Mouse (Mus musculus) ES-E14 (cell line): ENCODE data around the gene Nebl. TPM values are rescaled to one million over a fixed set of nuclear protein-coding genes. Genes with fewer than 3 reads are reported as not detected.
A peak's percentile ranks its signal among the peaks of the same experiment; 100 is the strongest.

Source experiments
- DNase-seq: peaks from one replicate; pipeline ENCODE4 v3.0.0-alpha.2; 2013; ENCODE audit warnings: low read depth, low spot score
- H3K27ac ChIP-seq: 2 replicates; pipeline ENCODE4 v1.5.1; 2012; ENCODE audit warnings: low read depth, mild to moderate bottlenecking, low read length, moderate library complexity, mixed read lengths; ENCODE audit not compliant: poor library complexity, insufficient read depth, severe bottlenecking
- H3K36me3 ChIP-seq: 2 replicates; pipeline ENCODE4 v1.6.1; 2012; ENCODE audit warnings: mild to moderate bottlenecking, low read length, moderate library complexity, mixed read lengths; ENCODE audit not compliant: control insufficient read depth, poor library complexity, insufficient read depth, severe bottlenecking
- H3K4me1 ChIP-seq, 2 experiments: fragments of 150-350 bp in 1 of 2; sonication (generic) in 1 of 2; 2 replicates each; pipeline ENCODE4 v1.6.1; 2012; ENCODE audit warnings: low read length in 2 of 2, mild to moderate bottlenecking in 1 of 2, mixed read lengths in 1 of 2; ENCODE audit not compliant: control insufficient read depth in 2 of 2, insufficient read depth in 2 of 2, poor library complexity in 1 of 2
- H3K4me3 ChIP-seq, 2 experiments: fragments of 150-350 bp in 1 of 2; sonication (generic) in 1 of 2; 2 replicates each; pipeline ENCODE4 v1.5.1; 2012; ENCODE audit warnings: low read length in 2 of 2, low read depth in 1 of 2, mild to moderate bottlenecking in 1 of 2, mixed read lengths in 1 of 2; ENCODE audit not compliant: insufficient read depth in 1 of 2, poor library complexity in 1 of 2, severe bottlenecking in 1 of 2
- H3K9ac ChIP-seq: 2 replicates; pipeline ENCODE4 v1.6.1; 2012; ENCODE audit warnings: low read depth, mild to moderate bottlenecking, low read length, mixed read lengths; ENCODE audit not compliant: poor library complexity, insufficient read depth, severe bottlenecking
- H3K9me3 ChIP-seq: fragments of 150-350 bp; sonication (generic); 2 replicates; pipeline ENCODE4 v1.6.1; 2012; ENCODE audit warnings: low read depth, mild to moderate bottlenecking, low read length; ENCODE audit not compliant: control insufficient read depth, insufficient read depth
- CHD2 ChIP-seq: IDR thresholded peaks from 2 replicates; pipeline ENCODE4 v1.6.1; 2014; ENCODE audit warnings: mild to moderate bottlenecking, low read depth, low read length, inconsistent platforms
- HCFC1 ChIP-seq: IDR thresholded peaks from 2 replicates; pipeline ENCODE4 v1.6.1; 2012; ENCODE audit warnings: low read length, inconsistent platforms, borderline replicate concordance; ENCODE audit not compliant: insufficient read depth
- MAFK ChIP-seq: IDR thresholded peaks from 2 replicates; pipeline ENCODE4 v1.6.1; 2014; ENCODE audit warnings: mild to moderate bottlenecking, low read depth, low read length, inconsistent platforms; ENCODE audit not compliant: insufficient read depth
- ZC3H11A ChIP-seq: IDR thresholded peaks from 2 replicates; pipeline ENCODE4 v1.6.1; 2012; ENCODE audit warnings: low read depth, mild to moderate bottlenecking, inconsistent platforms, low read length, borderline replicate concordance
- ZNF384 ChIP-seq: IDR thresholded peaks from 2 replicates; pipeline ENCODE4 v1.6.1; 2012; ENCODE audit warnings: low read depth, low read length, inconsistent platforms
- in situ Hi-C, 2 experiments: fragments of 600-800 bp; cut with MboI; formaldehyde crosslinking; loops; one replicate each; pipeline ENCODE4 v1.15.1; 2025; ENCODE audit warnings: low sequenced_read_pairs in 2 of 2, inconsistent platforms in 1 of 2; ENCODE audit not compliant: unreplicated experiment in 2 of 2
- total RNA-seq: library from RNA; depleted of rRNA; stranded (reverse); fragments of 300-350 nt; gene quantifications from 2 replicates; pipeline ENCODE4 v1.2.3, GENCODE M21; 2012; rRNA removed

Nebl gene
- 1.0 and 1.2 TPM in 2 replicates for total RNA-seq

DNA sequence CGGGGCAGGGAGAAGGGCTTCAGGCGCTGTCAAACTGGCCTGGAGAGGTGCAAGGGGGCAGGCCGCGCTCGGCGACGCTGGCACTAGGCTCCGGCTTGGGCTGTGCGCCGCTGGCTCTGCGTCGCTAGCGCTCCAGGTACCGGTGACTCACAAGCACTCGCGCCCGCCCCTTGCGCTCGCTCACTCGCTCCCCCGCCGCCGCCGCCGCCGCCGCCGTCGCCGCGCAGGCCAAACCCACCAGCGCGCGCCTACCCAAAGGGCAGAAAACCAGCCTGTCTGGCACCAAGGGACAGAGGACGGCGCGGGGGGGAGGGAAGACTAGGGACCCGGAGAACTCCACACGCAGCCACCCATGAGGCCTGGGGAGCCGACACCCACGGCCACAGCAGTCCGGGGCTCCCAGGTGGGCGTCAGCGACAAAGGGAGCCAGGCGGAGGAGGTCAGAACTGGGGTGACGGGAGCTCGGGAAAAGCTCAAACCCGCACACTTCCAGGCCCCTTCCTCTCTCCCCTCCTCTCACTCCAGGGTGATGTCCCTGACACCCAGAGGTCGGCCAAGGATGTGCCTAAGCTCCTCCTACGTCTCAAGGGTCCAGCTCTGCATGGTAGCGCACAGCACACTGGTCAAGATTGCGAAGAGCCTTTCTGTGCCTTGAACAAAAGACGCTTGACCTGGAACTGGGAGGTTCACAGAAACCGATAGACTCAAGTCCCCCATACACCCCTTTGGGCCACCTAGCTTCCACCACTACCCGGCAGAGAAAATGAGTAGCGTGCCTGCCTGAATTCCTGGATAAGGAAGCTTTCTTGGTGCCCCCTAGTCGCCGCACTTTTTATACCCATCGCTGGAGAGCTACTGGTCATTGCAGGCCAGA lies at the start of gene Nebl:
Gene Nebl (minus strand): TSS at position 508 of the 874 bp plus-strand sequence.
- peak within 1 kb of the TSS; percentile 63 for H3K9ac ChIP-seq
- no peak for DNase-seq
- no peak for TF ChIP-seq CHD2
- no peak for TF ChIP-seq ZNF384
- TF ChIP-seq MAFK = no peak
- no peak for TF ChIP-seq ZC3H11A
- TF ChIP-seq HCFC1 = no peak
- peaks cover 0 to 7% of the 10 kb centered on the region in 2 experiments; a peak in 1 of 4 replicates for H3K4me1 ChIP-seq
- in situ Hi-C loops = no loop called here
- no peaks in the 10 kb centered on the region for H3K9me3 ChIP-seq
- no peaks in the 10 kb centered on the region for H3K36me3 ChIP-seq
- H3K4me3 ChIP-seq = peak within 1 kb of the TSS; percentile 67 to 90
- H3K27ac ChIP-seq = no peak within 1 kb of the TSS

DNA sequence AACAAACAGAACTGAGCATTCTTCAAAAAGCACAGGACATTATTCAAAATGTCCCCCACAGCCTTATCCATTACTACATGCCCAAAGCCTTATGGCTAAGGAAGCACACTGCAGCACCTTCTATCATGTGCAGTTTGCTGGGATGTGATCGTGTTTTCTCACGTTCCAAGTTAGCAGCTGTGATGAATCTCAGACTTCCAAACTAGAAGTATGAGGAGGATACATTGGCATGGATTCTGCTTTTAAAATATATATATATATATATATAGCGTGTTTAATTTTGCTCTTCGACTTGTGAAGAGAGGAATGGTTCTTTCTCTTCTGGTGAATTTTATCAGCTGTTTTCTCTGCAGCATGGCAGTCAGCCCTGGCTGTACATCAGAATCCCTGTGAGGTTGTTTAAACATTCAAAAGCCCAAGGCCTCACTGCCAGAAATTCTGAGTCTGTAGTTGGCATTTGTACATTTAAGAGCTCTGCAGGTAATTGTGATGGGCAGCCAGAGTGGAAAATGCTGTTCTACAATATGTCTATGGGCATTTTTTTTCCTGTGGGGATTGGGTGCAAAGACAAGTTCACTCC lies 39.1 kb upstream of the Nebl start:
- H3K4me1 ChIP-seq = no peaks in the 10 kb centered on the region
- H3K36me3 ChIP-seq = no peaks in the 10 kb centered on the region
- H3K9me3 ChIP-seq = no peaks in the 10 kb centered on the region
- TF ChIP-seq ZC3H11A = no peak
- TF ChIP-seq CHD2 = no peak
- TF ChIP-seq MAFK = no peak
- no peak for TF ChIP-seq HCFC1
- TF ChIP-seq ZNF384 = no peak
- no peak for DNase-seq
- H3K9ac ChIP-seq = no peak overlapping the region
- no peak overlapping the region for H3K4me3 ChIP-seq
- H3K27ac ChIP-seq = no peak overlapping the region
- in situ Hi-C loops = no loop called here

DNA sequence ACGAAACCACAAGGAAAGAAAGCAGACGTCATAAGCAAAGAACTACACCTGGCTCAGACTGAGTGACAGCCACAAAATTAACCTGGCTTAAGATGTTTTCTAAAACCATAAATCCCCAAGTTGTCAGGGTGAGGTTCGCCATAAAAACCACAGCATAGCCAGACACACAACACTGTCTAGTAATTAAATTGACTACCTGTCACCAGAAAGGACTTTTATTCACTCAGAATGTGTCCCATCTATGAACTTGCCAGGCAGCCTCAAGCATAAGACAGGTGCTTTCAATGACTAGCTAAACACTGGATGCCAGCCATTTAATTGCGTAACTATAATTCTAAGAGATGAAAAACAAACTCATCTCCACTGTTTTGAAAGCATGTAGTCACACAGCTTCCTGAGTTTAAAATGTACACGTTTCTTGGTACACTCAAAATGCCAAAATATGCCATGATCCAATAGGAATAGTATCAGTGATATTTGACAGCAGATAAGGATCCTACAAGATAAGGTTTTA lies 38.0 kb upstream of the Nebl start:
- no peaks in the 10 kb centered on the region for H3K36me3 ChIP-seq
- H3K4me1 ChIP-seq = no peaks in the 10 kb centered on the region
- in situ Hi-C loops = no loop called here
- no peaks in the 10 kb centered on the region for H3K9me3 ChIP-seq
- no peak overlapping the region for H3K27ac ChIP-seq
- no peak overlapping the region for H3K4me3 ChIP-seq
- no peak for DNase-seq
- no peak for TF ChIP-seq ZC3H11A
- TF ChIP-seq MAFK = no peak
- no peak for TF ChIP-seq HCFC1
- no peak for TF ChIP-seq CHD2
- no peak overlapping the region for H3K9ac ChIP-seq

DNA sequence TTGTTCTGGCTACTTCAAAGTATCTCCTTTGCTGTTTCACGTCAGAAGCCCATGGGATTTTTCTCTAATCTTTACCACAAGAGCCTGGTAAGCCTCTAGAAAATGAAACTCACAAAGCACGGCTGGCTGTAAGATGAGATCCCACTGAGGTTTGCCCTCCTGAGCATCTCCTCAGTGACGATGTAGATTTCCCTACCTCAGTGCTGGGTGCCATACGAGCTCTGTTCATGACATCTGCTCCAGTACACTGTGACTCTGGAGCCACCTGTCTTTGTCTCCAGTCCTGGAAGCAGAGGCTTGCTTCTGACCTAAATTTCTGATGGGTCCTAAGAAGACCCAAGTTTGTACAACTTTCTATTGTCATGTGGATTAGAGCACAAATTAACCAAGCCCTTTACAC lies 25.0 kb upstream of the Nebl start:
- Histone ChIP-seq H3K27ac (no peak overlapping the region), H3K4me1 (no peaks in the 10 kb centered on the region), H3K9me3 (no peaks in the 10 kb centered on the region), H3K9ac (no peak overlapping the region), H3K36me3 (no peaks in the 10 kb centered on the region), H3K4me3 (no peak overlapping the region)
- in situ Hi-C loops = no loop called here
- TF ChIP-seq ZNF384 (no peak), ZC3H11A (no peak), MAFK (no peak), CHD2 (no peak)
- DNase-seq = no peak
